Mouse (Mus musculus) hindbrain, embryonic 16.5 days (tissue): ENCODE results near the gene Mrgprg. TPM values are rescaled to one million over a fixed set of nuclear protein-coding genes. Genes with fewer than 3 reads are reported as not detected.

Experiments
- ATAC-seq: fragments of 200-750 bp; cut with Nextera tagmentation; 2 replicates; pipeline ENCODE4 v1.8.0; 2017; ENCODE audit warnings: moderate TSS enrichment, moderate library complexity
- H3K27ac ChIP-seq: fragments of 300-500 bp; sonication (generic); 2 replicates; pipeline ENCODE4 v1.5.1; 2014; ENCODE audit warnings: low read depth, mild to moderate bottlenecking, control low read depth, low read length, moderate library complexity
- H3K27me3 ChIP-seq: fragments of 300-500 bp; sonication (generic); replicated peaks from 2 replicates; pipeline ENCODE4 v1.6.1; 2014; ENCODE audit warnings: low read length; ENCODE audit not compliant: control insufficient read depth, insufficient read depth
- H3K36me3 ChIP-seq: fragments of 300-500 bp; sonication (generic); 2 replicates; pipeline ENCODE4 v1.6.1; 2014; ENCODE audit warnings: mild to moderate bottlenecking, low read length, moderate library complexity, mixed read lengths; ENCODE audit not compliant: control insufficient read depth, insufficient read depth
- H3K4me1 ChIP-seq: fragments of 300-500 bp; sonication (generic); 2 replicates; pipeline ENCODE4 v1.6.1; 2014; ENCODE audit warnings: low read depth, low read length; ENCODE audit not compliant: control insufficient read depth, insufficient read depth
- H3K4me2 ChIP-seq: fragments of 300-500 bp; sonication (generic); 2 replicates; pipeline ENCODE4 v1.6.1; 2014; ENCODE audit warnings: mild to moderate bottlenecking, low read length, control low read depth, moderate library complexity
- H3K4me3 ChIP-seq: fragments of 300-500 bp; sonication (generic); 2 replicates; pipeline ENCODE4 v1.5.1; 2014; ENCODE audit warnings: mild to moderate bottlenecking, low read length, control low read depth, moderate library complexity
- H3K9ac ChIP-seq: fragments of 300-500 bp; sonication (generic); 2 replicates; pipeline ENCODE4 v1.6.1; 2014; ENCODE audit warnings: low read depth, mild to moderate bottlenecking, control low read depth, low read length, moderate library complexity
- H3K9me3 ChIP-seq: fragments of 300-500 bp; sonication (generic); 2 replicates; pipeline ENCODE4 v1.6.1; 2014; ENCODE audit warnings: mild to moderate bottlenecking, low read length, moderate library complexity; ENCODE audit not compliant: control insufficient read depth
- WGBS: fragments of 180-500 bp; shearing (Covaris S2); extraction: QIAGEN DNeasy Blood & Tissue Kit; methylation state at CpG from one replicate; pipeline ENCODE4 v1.1.7; 2014; 5-methylcytosine and 5-hydroxymethylcytosine counted together
- microRNA-seq: library from miRNA; unstranded; fragments of <30 nt; microRNA quantifications from one replicate; pipeline ENCODE4, GENCODE M21; 2017
- polyA plus RNA-seq: library from polyadenylated mRNA; unstranded; fragments of >200 nt; fragmentation: Nextera tagmentation; extraction: Ambion mirVana; gene quantifications from 2 replicates; pipeline ENCODE4 v1.2.1, GENCODE M21; 2015

Gene Mrgprg
- polyA plus RNA-seq, 1 experiment from 2014 or later: not detected

DNA sequence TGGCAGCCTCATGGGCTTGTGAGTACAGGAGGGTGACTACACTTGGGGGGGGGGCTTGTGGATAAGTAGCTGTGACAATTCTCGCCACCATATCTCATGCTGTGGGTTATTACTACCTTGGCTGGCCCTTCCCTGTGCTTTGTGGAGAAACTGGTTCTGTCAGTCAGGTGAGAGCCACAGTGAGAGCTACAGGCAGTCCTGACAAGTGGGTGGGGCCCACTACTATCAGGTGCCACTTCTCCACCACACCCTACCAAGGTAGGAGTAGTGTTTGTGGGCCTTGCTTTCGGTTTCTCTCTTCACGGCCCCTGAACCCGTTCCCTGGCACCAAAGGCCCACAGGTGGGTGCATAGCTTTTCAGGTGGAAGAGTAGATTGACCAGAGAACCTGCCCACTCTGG, 43.0 kb downstream of the Mrgprg start:
- WGBS: 94% methylated on average over 4 of the region's 4 CpGs
- H3K27me3 ChIP-seq: no peaks in the 10 kb centered on the region
- no peak overlapping the region for H3K4me2 ChIP-seq
- ATAC-seq: no peak
- no peak overlapping the region for H3K9ac ChIP-seq
- H3K9me3 ChIP-seq: no peaks in the 10 kb centered on the region
- H3K4me3 ChIP-seq: no peak overlapping the region
- no peaks in the 10 kb centered on the region for H3K4me1 ChIP-seq
- H3K36me3 ChIP-seq: no peaks in the 10 kb centered on the region
- H3K27ac ChIP-seq: no peak overlapping the region

DNA sequence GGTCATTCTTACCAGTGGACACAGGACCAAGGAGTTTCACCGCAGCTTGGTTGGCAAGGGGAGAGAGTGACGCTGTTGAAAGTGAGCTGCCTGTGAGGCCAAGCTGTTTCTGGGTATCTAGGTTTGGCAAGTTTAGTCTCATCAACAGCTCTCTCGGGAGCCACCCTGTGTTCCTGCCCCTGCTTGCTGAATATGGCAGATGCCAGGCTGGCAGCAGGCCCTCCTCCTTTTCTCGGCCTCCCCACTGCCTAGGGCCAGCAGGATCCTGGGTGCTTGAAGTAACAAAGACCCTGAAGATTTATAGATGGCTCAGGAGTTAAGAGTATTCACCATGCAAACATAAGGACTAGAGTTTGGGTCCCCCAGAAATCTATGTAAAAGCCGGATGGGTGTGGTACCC, 44.1 kb downstream of the Mrgprg start:
- no peak overlapping the region for H3K9ac ChIP-seq
- H3K4me1 ChIP-seq: no peaks in the 10 kb centered on the region
- no peaks in the 10 kb centered on the region for H3K27me3 ChIP-seq
- H3K9me3 ChIP-seq: no peaks in the 10 kb centered on the region
- no peak for ATAC-seq
- no peak overlapping the region for H3K4me2 ChIP-seq
- H3K27ac ChIP-seq: no peak overlapping the region
- H3K36me3 ChIP-seq: no peaks in the 10 kb centered on the region
- 71% methylated on average over 5 of the region's 5 CpGs for WGBS
- no peak overlapping the region for H3K4me3 ChIP-seq

DNA sequence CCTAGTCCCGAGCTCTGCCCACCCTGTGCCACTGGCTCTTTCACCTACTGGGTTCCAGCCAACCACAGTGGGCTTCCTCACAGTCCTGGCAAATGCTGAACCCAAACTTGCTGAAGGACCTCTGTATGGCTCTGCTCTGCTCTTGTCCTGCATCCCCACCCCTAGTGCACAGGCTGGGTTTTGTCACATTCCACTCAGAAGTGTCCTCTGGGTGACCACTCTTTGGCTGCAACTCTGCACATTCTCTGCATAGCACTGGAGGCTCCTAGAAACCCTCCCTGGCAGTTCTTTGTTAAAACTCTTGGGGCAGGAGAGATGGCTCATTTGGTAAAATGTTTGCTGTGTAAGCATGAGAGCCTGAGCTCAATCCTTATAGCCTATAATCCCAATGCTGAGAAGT, 49.0 kb downstream of the Mrgprg start:
- H3K27me3 ChIP-seq: no peaks in the 10 kb centered on the region
- no peaks in the 10 kb centered on the region for H3K9me3 ChIP-seq
- H3K4me1 ChIP-seq: no peaks in the 10 kb centered on the region
- H3K9ac ChIP-seq: no peak overlapping the region
- no peak overlapping the region for H3K4me3 ChIP-seq
- H3K4me2 ChIP-seq: no peak overlapping the region
- WGBS: 61% methylated on average over 1 of the region's 1 CpGs
- H3K27ac ChIP-seq: no peak overlapping the region
- peaks cover 10% of the 10 kb centered on the region for H3K36me3 ChIP-seq
- no peak for ATAC-seq

Small RNAs within 50 kb of the gene (microRNA-seq; reads per million reads assigned to microRNA genes)
- gene Gm22064: not detected

Other genes with a start within 250 kb of the Mrgprg start
- 323 and 328 TPM in 2 replicates for gene Nap1l4, start 217.9 kb downstream of the Mrgprg start, polyA plus RNA-seq
- gene Cars, start 166.9 kb downstream of the Mrgprg start, polyA plus RNA-seq: 71.6 and 73.9 TPM in 2 replicates
- 0.07 and 0.18 TPM in 2 replicates for gene Tnfrsf26, start 138.3 kb downstream of the Mrgprg start, polyA plus RNA-seq
- 2.4 and 5.0 TPM in 2 replicates for gene Tnfrsf22, start 117.3 kb downstream of the Mrgprg start, polyA plus RNA-seq
- 0.71 and 1.5 TPM in 2 replicates for gene Tnfrsf23, start 81.1 kb downstream of the Mrgprg start, polyA plus RNA-seq
- 43.7 and 44.9 TPM in 2 replicates for gene Osbpl5, start 10.0 kb downstream of the Mrgprg start, polyA plus RNA-seq
- 10.8 and 14.2 TPM in 2 replicates for gene Mrgpre, start 17.5 kb upstream of the Mrgprg start, polyA plus RNA-seq
- 6.3 and 7.0 TPM in 2 replicates for gene Nadsyn1, start 55.9 kb upstream of the Mrgprg start, polyA plus RNA-seq
- 87.0 and 96.5 TPM in 2 replicates for gene Dhcr7, start 56.2 kb upstream of the Mrgprg start, polyA plus RNA-seq
- not detected in 2 replicates for gene Gm498, start 99.8 kb upstream of the Mrgprg start, polyA plus RNA-seq
- gene Shank2, start 234.9 kb upstream of the Mrgprg start, polyA plus RNA-seq: 8.9 and 9.0 TPM in 2 replicates